Mouse (Mus musculus): ENCODE measurements around the gene Ldb1.

GRCm38 (mm10) chr19:46016023-46016422, 29.0 kb downstream of the Ldb1 start:
- TF ChIP-seq CTCF (IDR thresholded peaks at IDR 0.05; ENCODE audit: borderline replicate concordance, control insufficient read depth, extremely low read depth, insufficient read depth, low read length, poor library complexity) (no peak), POLR2A (IDR thresholded peaks at IDR 0.05; ENCODE audit: control insufficient read depth, extremely low read depth, insufficient read depth, low read length, poor library complexity) (no peak)

Measured in thymus, adult 2 months (tissue).